Mouse (Mus musculus) small intestine, adult 2 months (tissue): ENCODE results near the gene Tmem60.

ENCODE experiments used
- CTCF ChIP-seq: fragments of 200-500 bp; IDR thresholded peaks from 2 replicates; pipeline ENCODE4 v1.5.1; 2012; ENCODE audit warnings: low read depth, mild to moderate bottlenecking, control low read depth, inconsistent platforms, low read length, moderate library complexity, mixed read lengths; ENCODE audit not compliant: insufficient replicate concordance, insufficient read length; ENCODE audit errors: extremely low read depth
- POLR2A ChIP-seq: fragments of 200-500 bp; IDR thresholded peaks from 2 replicates; pipeline ENCODE4 v1.6.1; 2012; ENCODE audit warnings: low read depth, mild to moderate bottlenecking, control low read depth, inconsistent platforms, low read length, moderate library complexity

DNA sequence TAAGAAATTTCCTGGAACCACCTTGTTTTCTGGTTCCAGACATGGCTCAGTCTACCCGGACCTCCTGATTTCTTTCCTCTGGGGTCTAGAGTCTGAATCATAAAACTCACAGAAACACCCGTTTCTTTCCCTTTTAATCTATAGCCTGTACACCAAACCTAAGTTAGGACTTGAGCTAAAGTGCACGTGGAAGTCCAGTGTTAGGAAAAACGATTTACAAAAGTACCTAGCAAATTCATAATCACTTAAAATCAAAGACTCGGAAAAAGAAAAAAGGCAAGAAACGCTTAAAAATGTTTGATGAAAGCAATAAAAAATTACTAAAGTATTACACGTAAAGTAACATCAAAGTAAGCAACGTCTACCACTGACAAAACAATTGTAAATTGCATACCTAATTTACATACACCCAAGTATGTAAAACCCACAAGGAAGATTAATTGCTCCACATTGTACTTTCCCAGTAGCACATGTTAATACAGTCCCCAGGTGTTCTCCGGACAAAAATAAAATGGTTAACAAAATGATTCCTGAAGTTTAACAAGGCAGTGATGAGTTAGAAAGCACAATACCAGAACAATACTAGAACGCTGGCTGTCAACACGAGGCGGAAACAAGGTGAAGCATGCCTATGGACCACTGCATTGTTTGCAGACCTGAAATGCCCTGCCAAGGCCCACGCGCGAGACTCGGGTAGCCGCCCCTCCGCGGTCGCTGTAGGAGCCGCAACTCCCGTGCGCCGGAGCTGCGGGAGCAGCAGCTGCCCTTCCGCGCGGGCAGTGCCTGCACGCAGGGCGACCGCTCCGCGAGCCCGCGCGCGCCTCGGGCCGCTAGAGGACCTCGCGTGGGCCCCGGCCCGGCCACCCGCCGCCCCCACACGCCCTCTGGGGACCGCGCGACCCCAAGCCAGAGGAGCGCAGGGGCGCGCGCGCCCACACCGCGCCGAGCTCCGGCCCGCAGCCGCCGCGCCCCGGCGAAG is 905 bp upstream of the Tmem60 start:
- TF ChIP-seq POLR2A = no peak
- TF ChIP-seq CTCF = no peak
